Mouse (Mus musculus): ENCODE measurements around the gene Mvb12a. TPM values are rescaled to one million over a fixed set of nuclear protein-coding genes. Genes with fewer than 3 reads are reported as not detected.

Mvb12a gene
- polyA plus RNA-seq, 1 experiment from 2014 or later, result 62.3 TPM

Other genes with a start within 250 kb of the Mvb12a start
- 108 and 109 TPM in 2 replicates for gene Use1, start 176.1 kb upstream of the Mvb12a start, polyA plus RNA-seq (2015; fragmentation: Nextera tagmentation; extraction: Ambion mirVana)
- gene Ocel1, start 171.6 kb upstream of the Mvb12a start, polyA plus RNA-seq (2015; fragmentation: Nextera tagmentation; extraction: Ambion mirVana), result 4.9 and 5.3 TPM in 2 replicates
- 17.0 and 21.7 TPM in 2 replicates for gene Nr2f6, start 161.0 kb upstream of the Mvb12a start, polyA plus RNA-seq (2015; fragmentation: Nextera tagmentation; extraction: Ambion mirVana)
- gene Ushbp1, start 147.1 kb upstream of the Mvb12a start, polyA plus RNA-seq (2015; fragmentation: Nextera tagmentation; extraction: Ambion mirVana), result 4.8 and 5.4 TPM in 2 replicates
- gene Babam1, start 146.1 kb upstream of the Mvb12a start, polyA plus RNA-seq (2015; fragmentation: Nextera tagmentation; extraction: Ambion mirVana), result 83.7 and 96.9 TPM in 2 replicates
- 14.9 and 16.1 TPM in 2 replicates for gene Ankle1, start 136.9 kb upstream of the Mvb12a start, polyA plus RNA-seq (2015; fragmentation: Nextera tagmentation; extraction: Ambion mirVana)
- gene Abhd8, start 79.3 kb upstream of the Mvb12a start, polyA plus RNA-seq (2015; fragmentation: Nextera tagmentation; extraction: Ambion mirVana), result 114 and 133 TPM in 2 replicates
- gene Mrpl34, start 78.0 kb upstream of the Mvb12a start, polyA plus RNA-seq (2015; fragmentation: Nextera tagmentation; extraction: Ambion mirVana), result 242 TPM in 2 replicates
- 197 TPM in 2 replicates for gene Dda1, start 73.7 kb upstream of the Mvb12a start, polyA plus RNA-seq (2015; fragmentation: Nextera tagmentation; extraction: Ambion mirVana)
- gene Ano8, start 57.0 kb upstream of the Mvb12a start, polyA plus RNA-seq (2015; fragmentation: Nextera tagmentation; extraction: Ambion mirVana), result 5.3 and 9.3 TPM in 2 replicates
- gene Gtpbp3, start 54.8 kb upstream of the Mvb12a start, polyA plus RNA-seq (2015; fragmentation: Nextera tagmentation; extraction: Ambion mirVana), result 11.6 and 13.2 TPM in 2 replicates
- gene Plvap, start 31.2 kb upstream of the Mvb12a start, polyA plus RNA-seq (2015; fragmentation: Nextera tagmentation; extraction: Ambion mirVana), result 8.0 and 10.2 TPM in 2 replicates
- 0.11 TPM in 1 of 2 replicates, not detected in the other for gene Ccdc194, start 17.2 kb upstream of the Mvb12a start, polyA plus RNA-seq (2015; fragmentation: Nextera tagmentation; extraction: Ambion mirVana)
- 9.8 and 10.9 TPM in 2 replicates for gene Bst2, start 5.5 kb upstream of the Mvb12a start, polyA plus RNA-seq (2015; fragmentation: Nextera tagmentation; extraction: Ambion mirVana)
- not detected in 2 replicates for gene Tmem221, start 15.9 kb downstream of the Mvb12a start, polyA plus RNA-seq (2015; fragmentation: Nextera tagmentation; extraction: Ambion mirVana)
- gene Nxnl1, start 23.7 kb downstream of the Mvb12a start, polyA plus RNA-seq (2015; fragmentation: Nextera tagmentation; extraction: Ambion mirVana), result not detected in 2 replicates
- 53.7 and 58.7 TPM in 2 replicates for gene Slc27a1, start 26.0 kb downstream of the Mvb12a start, polyA plus RNA-seq (2015; fragmentation: Nextera tagmentation; extraction: Ambion mirVana)
- 201 and 208 TPM in 2 replicates for gene Pgls, start 49.3 kb downstream of the Mvb12a start, polyA plus RNA-seq (2015; fragmentation: Nextera tagmentation; extraction: Ambion mirVana)
- 4.4 and 7.5 TPM in 2 replicates for gene Fam129c, start 54.7 kb downstream of the Mvb12a start, polyA plus RNA-seq (2015; fragmentation: Nextera tagmentation; extraction: Ambion mirVana)
- gene Colgalt1, start 68.1 kb downstream of the Mvb12a start, polyA plus RNA-seq (2015; fragmentation: Nextera tagmentation; extraction: Ambion mirVana), result 51.1 and 51.3 TPM in 2 replicates
- 17.1 and 18.5 TPM in 2 replicates for gene Unc13a, start 128.8 kb downstream of the Mvb12a start, polyA plus RNA-seq (2015; fragmentation: Nextera tagmentation; extraction: Ambion mirVana)
- 2.5 and 2.7 TPM in 2 replicates for gene Jak3, start 133.4 kb downstream of the Mvb12a start, polyA plus RNA-seq (2015; fragmentation: Nextera tagmentation; extraction: Ambion mirVana)
- gene Insl3, start 146.3 kb downstream of the Mvb12a start, polyA plus RNA-seq (2015; fragmentation: Nextera tagmentation; extraction: Ambion mirVana), result 0.70 and 0.79 TPM in 2 replicates
- gene B3gnt3, start 158.9 kb downstream of the Mvb12a start, polyA plus RNA-seq (2015; fragmentation: Nextera tagmentation; extraction: Ambion mirVana), result 0.28 and 0.31 TPM in 2 replicates
- gene Fcho1, start 182.8 kb downstream of the Mvb12a start, polyA plus RNA-seq (2015; fragmentation: Nextera tagmentation; extraction: Ambion mirVana), result 63.9 and 65.5 TPM in 2 replicates

All from midbrain, embryonic 13.5 days (tissue).